Mouse (Mus musculus) layer of hippocampus, adult 8-10 months (tissue): Measurements from ENCODE around the gene Nav2. TPM values are rescaled to one million over a fixed set of nuclear protein-coding genes. Genes with fewer than 3 reads are reported as not detected.

Experiments used
- DNase-seq, 2 experiments: peaks; one replicate each; pipeline ENCODE4 v3.0.0; 2022; ENCODE audit warnings: low spot score in 2 of 2
- total RNA-seq, 4 experiments: library from RNA; stranded (reverse); gene quantifications; 2 replicates each; pipeline ENCODE4 v1.2.4; 2022

Nav2 gene
- total RNA-seq, 4 experiments from 2014 or later = 87.2 to 113 (median 96.0) TPM

DNA sequence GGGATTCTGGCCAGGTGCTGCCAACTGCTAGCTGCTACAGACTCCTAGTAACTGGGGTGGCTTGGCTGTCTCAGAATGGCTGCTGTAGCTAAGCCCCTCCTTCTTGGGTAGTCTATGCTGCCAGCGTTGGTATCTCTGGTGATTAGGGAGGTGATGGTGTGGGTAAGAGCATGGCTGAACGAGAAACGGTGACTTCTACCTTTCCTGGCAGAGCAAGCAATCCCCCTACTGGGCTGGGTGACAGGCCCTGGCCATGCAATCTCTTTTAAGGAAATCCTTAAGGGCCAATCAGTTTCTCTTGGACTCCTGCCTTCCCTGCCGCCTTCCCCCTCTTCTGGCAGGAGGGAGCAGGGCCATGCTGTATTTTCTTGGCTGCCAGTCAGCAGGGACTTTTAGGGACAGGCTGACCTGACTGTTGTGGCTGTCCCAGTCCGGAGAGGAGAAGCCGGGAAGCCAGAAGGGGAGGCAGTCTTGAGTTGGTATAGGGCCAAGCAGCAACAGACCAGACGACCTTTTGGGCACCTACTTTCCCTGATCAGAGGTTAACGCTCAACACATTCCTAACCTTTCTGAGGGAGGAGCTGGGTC is 339.3 kb downstream of the Nav2 start:
- peak; percentile 66 to 71 for DNase-seq

DNA sequence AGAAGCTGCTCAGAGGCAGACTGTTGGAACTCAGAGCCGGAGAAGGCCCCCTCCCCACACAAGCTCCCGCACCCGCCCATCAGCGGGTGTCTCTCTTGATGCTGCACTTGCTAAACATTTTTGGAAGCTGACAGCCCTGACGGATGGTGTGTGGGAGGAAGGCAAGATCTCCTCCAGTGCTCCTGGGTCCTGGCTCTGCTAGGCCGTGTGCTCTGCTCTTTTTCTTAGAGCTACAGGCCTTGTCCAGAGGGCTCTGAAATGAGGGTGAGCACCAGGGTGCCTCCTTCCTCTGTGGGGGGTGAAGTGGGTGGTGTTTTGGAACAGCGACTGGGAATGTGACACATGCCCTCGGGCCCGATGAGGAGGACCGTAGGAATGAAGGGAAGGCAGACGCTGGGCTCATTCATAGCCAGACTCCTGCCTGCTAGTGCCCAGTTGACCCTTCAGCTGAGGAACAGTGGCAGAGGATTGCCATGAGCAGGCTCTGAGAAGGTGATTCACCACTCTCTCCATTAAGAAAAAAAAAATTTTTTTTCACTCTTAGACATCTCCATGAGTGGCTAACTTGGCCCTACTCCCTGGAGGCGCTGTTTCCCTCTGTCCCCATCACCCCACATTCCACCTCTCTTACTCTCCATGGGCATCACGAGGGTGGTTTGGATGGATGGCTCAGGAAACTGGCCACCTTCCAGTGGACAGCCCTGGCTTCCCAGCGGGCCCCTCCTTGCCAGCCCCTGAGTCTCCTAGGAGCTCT is 340.0 kb downstream of the Nav2 start:
- DNase-seq = peak; percentile 73 to 80

DNA sequence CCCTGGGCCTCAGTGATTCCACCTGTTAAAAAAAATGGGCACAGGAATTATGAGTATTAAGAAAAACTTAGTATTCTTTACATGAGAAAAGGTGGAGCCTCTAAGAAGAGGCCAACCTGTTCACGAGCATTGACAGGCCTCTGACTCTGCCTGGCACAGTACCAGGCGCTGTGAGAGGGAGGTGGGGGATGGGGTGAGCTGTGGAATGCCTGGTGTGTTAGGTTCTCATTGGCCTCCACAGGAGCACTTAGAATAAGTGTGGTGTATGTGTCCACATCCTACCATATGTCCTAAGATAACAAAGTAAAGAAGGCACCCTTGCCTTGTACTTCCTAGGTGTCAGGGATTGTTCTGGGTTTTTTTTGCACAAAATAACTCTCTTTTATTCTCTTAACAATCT is 340.9 kb downstream of the Nav2 start:
- no peak for DNase-seq

DNA sequence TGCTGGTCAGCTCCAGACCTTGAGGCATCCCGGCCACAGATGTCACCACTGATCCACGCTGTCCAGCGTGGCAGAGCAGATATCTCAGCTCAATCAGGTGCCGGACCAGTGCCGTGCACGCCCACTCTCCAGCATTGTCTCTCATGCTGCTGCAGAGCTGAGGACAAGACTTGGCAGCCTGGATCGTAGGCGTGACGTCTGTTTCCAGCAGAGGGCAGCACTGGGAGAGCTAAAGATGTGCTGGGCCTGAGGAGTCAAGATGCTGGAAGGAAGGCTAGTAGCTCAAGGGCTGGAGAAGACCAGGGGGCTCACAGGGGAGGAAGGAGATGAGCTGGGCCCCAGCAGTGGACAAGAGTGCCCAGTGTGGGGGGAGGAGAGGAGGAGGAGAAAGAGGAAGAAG is 341.5 kb downstream of the Nav2 start:
- peak; percentile 82 to 91 for DNase-seq

DNA sequence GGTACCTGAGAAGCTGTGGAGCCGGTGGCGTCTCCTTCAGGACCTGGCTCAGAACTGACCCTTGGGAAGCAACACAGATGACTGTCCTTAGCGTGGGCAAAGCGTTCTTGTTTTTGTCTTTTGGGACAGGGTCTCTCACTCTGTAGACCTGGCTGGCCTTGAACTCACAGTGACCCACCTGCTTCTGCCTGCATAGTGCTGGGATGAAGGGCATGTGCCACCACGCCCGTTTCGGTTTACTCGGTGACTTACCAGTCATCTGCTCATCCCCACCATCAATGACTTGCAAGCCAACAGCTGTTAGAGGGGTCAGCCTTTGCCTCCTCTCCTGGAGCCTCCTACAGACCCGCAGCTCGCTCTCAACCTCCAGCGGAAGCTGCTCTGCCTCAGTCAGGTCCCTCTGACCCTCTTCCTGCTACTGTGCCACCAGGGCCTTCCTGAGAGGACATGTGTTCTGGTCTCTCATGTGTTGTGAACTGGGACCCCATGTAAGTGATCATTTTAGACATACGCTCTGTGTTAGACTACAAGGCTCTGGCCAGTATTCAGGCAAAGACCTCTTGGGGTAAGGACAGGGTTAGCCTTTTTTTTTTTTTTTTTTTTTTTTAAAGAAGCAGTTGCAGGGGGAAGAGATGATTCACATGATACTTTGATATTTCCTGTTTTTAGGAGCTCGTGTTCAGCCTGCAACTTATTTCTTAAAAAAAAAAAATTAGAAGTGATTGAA is 342.2 kb downstream of the Nav2 start:
- no peak for DNase-seq

DNA sequence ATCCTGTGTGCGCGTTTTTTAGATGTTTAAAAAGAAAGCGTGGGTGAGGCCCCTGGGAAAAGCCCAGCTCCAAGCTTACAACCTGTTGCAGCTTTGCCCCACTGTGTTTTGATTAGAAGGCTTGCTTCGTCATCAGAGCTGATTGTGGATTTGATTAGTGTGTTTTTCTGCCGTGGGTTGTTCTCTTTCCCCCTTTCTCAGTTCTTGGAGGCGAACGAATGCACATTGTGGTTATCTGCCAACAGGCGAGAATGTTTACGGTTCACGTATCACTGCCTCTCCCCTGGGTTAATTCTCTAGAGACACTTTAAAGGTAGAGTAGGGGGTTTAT is 342.8 kb downstream of the Nav2 start:
- DNase-seq = no peak

DNA sequence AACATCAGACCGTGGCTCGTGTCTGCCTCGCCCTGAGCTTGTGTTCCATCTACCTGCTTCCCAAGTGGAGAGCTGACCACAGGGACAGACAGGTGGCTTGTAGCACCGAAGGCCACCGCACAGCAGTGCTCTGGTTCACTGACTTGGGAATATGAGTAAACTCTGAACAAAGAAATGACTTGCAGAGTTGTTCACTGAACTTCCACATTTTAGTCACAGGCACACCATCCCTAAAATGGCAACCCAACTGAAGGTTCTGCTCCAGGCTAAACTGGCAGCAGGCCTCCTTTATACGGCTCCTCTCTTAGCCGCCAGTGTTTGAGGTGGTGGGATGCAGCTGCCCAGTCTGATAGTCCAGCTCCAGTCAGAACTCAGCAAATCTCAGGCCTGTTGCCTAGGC is 343.9 kb downstream of the Nav2 start:
- DNase-seq = no peak

DNA sequence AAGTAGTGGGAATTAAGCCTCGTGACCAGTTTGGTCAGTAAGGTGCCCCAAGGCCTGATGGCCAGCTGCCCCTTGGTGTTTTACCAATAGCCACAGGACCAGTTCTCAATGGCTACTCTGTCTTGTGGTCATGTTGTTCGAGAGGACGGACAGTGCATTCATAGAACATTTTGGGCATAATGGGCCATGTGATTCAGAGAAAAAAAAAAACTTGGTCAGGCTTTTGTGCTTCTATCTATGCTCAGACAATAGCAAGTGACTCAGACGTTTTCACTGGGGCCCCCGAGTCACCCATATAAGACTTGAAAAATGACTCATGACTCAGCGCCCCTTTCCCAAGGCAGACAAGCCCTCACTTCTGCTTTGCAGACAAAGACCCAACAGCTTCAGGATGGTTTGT is 344.4 kb downstream of the Nav2 start:
- no peak for DNase-seq

DNA sequence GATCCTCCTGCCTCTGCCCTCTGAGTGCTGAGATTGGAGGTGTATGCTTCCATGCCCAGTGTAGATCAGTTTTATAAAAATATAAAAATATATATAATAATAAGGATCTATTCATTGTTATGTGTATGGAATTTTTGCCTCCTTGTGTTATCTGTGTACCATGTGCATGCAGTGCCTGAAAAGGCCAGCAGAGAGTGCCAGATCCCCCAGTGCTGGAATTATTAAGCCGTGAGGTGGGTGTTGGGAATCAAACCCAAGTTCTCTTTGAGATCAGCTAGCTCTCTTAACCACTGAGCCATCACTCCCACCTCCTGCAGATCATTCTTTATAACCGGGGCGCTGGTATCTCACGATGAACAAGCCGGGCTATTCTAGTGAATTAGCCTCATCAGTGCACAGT is 346.5 kb downstream of the Nav2 start:
- DNase-seq = no peak

DNA sequence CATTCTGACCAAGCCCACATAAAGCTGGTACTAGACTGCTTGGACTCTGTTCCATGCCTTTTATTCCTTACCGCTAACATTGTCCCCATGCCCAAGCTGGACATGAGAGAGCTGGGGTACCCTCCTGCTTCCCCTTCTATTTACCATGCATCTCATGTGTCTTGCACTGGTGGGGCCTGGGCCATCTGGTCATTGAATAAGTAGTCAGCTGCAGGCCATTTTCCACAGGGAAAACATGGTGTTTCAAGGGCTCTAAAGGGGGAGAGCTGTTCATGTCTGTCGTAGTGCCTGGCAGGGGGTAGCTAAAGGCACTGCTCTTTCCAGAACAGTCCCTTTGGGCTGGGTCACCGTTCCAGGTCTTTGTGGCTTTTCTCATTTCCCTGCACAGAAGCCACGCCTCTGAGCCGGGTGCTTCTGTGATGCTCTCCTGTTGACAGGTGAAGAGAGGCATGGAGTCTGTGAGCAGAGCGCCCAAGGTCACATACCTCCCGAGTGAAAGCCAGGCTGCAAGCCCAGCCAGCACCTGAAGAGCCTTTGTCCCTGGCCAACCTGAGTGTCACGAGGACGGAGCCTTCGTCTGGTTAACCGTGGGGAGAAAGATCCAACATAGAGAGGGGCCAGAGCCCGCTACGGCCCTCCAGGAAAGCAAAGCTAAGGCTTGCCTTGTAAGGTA is 348.9 kb downstream of the Nav2 start:
- DNase-seq = no peak

DNA sequence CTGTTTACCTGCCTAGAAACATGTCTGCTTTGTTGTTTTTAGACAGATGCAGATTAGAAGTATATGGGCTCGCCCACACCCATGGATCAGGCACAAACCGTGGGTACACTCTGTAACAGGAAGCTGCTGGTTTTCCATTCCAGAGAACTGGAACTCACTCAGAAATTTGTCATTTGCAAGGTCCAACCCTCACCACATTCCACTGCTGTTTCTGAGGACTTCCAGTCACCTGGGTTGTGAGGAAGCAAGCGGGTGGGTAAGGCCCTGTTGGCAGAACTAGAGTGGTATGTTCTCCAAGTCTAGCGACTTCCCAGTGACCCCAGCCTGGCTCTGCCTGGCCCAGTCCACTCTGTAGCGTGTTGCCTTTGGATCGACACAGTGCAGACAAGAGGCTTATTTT is 349.6 kb downstream of the Nav2 start:
- no peak for DNase-seq

DNA sequence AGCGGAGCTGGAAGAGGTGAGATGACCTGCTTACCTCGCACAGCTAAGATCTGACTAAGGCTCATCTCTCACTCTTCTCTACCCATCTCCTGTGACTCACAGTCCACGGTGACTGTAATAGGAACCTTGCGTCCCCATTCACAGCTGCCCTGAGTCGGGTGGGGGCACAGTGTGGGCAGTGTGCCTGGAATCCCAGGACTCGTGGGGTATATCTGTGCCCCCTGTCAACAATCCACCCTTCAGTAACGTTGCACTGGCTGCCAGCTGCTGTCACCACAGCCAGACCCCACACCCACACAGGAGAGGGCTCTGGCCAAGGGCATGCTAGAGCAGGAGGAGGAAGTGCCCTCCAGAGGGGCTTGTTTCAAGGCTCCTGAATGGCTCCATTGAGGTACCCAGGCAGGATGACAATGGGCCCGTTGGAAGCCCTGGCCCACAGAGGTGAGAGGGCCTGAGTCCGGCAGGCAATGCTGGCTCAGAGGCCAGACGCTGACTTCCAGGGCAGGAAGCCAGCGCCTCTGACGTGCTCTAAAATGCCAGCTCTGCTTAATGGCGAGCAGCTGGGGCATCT is 353.5 kb downstream of the Nav2 start:
- DNase-seq = no peak

DNA sequence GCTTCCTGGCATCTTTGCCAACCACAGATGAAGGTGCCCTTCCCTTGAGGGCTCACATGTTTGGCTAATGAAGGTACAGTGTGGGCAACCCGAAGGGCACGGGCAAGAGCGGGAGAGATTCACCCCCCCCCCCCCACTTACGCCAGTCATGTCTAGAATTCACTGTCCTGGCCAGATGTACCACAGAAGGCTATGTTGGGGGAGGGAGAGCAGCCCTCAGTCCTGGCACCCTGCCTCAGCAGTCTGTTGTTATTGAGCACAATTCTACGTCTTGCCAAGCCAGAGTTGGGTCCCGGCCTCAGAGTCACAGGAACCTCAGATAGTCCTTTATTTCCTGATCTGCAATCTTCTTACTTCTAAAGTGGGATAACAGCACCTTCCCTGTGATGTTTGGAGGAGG is 357.9 kb downstream of the Nav2 start:
- DNase-seq = peak; percentile 60 to 74

DNA sequence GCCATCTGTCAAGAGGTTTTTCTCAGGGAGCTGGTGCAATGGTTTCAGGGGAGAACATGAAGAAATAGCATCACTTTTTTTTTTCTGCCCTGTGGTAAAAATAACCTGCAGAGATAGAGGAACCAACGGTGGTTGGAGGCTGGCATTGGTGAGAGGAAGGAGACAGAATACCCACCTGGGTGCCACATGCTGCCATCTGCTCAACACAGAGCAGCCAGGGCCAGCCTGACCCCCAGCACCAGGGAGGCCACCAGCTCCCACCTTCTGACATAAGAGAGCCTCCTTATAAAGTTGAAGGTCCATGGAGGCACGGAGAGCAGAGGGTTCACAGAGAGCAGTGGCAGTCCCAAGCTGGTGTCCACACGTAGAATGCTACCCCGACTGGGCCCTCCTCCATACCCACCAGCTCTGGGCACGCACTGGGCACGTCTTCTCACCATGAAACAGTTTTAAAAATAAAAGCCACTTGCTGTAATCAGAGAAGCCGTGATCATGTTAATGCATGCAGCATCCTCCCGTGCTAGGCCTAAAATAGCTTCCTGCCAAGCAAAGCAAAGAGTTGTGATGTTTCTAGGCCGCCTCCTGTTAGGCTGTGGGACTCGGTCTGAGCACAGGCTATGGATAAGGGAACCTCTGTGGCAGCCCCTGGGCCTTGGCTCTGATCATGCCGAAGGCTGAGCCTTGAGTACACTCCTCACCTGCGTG is 359.3 kb downstream of the Nav2 start:
- DNase-seq = peak in 1 of 2 experiments; percentile 56

DNA sequence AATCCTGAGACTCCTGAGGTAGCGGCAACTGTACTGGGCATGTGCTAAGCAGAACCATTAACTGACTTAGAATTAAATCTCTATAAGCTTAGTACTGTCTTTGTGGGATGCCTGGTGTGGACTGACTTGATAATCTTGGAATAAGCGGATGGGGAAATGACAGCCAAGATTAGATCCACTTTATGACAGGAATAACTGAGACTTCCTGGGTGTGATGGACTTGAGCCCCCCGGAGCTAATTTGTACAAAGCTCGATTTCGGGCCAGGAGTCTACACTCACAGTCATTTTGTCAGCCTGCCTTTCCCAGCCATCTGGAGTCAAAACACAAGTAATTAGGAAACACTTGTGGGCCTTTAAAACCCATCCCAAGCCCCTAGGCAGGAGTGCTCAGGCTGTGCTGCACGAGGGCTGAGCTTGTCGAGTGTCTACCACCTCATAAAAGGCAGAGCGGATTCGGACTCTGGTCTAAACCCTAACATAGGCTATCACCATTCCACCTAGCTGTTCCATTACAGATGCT is 359.9 kb downstream of the Nav2 start:
- DNase-seq = no peak

DNA sequence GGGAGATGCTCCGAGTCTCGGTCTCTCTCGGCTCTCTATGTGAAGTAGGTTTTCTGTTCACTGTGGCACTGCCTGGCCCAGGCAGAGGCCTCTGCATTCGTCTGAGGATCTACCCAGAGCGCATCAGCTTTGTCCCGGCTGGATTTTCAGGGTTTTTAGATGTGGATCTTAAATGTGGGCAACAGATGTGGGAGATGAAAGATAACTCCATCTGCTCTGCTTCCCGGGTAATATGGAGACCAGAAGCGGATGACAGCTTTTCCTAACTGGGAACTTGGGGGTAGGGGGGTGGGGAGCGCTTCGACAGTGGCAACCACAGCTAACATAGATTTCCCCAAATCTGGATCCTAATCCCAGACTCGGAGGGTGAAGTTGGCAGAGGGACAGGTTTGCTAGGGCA is 362.3 kb downstream of the Nav2 start:
- DNase-seq = no peak

DNA sequence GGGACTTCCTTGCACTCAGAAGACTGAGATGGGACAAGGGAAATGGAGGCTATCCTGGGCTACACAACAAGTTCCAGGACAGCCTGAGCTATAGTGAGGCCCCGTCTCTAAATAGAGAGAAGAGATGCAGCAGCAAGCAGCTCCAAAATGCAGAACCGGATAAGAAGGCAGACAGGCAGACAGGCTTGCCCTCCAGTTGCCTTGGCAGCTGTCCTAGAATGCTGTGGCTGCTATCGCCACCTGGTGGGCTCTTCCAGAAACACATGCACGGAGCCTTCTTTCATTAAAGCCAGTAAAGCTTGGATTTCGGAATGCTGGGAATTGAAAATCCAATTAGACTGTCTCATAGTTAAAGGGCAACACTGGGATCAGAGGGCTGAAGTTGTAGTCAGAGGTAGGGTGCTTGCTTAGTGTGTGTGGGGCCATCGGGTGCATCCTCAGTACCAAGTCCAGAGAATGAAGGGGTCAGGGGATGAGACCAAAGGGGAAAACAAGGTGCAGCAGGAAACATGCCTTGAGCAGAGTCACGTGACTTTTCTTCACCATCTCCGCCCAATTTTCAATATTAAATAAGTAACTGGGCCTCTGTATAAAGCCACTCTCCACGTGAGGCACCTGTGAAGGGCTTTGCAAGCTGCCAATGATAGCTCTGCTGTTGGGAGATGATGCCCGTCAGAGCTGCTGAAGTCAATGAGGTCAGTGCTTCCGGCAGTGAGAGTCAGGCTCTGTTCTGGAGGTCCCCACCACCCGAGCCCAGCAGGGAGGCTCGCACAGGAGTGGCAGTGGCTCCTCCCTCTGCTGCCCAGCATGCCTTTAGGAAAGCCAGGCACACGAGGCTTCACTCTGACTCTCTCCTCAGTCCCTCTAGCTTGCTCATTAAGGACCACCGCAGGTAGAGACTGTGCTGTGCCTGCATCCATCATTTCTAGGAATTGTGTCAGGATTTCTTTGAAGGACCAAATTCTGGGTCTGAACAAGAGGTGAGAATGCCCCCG is 364.2 kb downstream of the Nav2 start:
- DNase-seq = peak; percentile 69 to 84

DNA sequence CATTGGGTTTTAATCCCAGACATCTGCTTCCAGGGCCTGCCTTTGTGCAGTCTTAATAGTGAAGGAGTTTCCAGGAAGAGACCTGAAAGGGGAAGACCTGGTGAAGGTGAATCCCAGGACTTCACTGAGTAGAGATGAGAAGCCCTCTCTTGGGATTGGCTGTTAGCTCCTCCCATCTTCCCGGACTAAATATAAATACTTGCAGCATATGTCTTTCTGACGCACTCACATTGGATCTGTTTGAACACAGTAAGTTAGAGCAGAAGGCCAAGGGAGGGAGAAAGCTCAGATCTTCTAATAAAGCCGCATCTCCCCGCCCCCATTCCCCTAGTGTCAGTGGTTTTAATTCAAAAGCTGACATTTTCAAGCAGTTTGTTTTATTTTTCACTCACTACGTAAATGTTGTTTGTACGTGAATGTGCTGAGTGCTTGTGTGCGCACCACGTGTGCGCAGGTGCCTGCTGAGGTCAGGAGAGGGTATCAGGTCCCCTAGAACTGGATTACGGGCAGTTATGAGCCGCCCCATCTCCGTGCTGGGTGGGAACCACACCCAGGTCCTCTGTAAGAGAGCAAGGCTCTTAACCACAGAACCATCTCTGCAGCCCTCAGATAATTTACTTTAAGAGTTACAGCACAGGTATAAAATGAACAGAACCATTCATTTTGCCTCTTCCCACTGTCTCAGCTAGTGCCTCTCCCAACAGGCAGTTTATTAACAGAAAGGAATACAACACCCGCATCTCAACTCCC is 365.6 kb downstream of the Nav2 start:
- no peak for DNase-seq

DNA sequence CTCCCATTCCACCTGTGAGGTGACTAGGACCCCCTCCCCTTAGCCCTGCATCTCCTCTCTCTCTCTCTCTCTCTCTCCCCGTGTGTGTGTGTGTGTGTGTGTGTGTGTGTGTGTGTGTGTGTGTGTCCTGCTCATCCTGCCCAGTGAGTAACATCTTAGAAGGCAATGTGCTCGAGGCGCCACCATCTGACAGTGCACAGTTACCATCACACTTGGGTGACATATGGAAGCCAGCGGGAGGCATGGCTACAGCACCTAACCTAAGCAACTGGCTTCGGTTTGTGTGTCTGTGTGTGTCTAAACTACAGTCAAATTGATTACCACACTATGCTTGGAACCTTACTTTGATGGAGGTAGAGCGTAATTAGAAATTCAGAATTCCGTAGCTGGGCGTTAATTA is 366.2 kb downstream of the Nav2 start:
- DNase-seq = no peak
